Mouse (Mus musculus): ENCODE results near the gene Tead1. TPM values are rescaled to one million over a fixed set of nuclear protein-coding genes. Genes with fewer than 3 reads are reported as not detected.

The Tead1 gene
- total RNA-seq, 2 experiments from 2014 or later = not detected

DNA sequence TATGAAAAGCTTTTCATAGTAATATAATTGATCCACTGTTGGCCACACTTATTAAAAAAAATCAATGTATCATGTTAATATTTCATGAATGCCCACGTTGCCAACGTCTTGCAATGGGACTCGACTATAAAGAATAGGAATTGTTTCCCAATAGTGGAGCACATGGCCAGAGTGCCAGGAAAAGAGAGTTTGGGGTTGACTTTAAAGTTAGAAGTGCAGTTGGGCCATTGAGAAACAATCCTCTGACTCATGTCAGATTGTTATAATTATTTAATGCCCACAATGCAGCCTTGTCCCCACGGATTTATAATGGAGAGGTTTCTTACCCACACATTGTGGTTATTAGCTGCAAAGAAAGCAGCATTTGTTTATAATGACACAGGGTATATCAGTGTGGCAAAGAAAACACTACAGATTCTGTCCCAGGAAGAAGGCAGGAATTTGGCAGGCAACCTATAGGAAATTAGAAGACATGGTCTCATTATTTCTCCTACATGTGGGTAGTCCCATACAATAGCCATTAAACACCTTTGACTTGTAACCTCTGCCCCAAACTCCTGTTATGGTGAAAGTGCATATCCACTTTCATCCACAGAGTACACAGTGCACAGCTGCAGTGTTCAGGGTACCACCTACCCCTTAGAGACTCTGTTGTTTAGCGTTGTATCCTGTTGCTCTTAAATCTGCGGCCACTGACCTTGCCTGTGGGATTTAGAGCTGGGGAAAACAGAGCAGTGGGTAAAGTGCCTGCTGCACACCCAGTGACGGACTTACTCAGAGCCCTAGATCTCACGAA lies 118.6 kb downstream of the Tead1 start:
- no peak for ATAC-seq (replicated peaks; ENCODE audit: low FRiP score, poor library complexity, severe bottlenecking)

DNA sequence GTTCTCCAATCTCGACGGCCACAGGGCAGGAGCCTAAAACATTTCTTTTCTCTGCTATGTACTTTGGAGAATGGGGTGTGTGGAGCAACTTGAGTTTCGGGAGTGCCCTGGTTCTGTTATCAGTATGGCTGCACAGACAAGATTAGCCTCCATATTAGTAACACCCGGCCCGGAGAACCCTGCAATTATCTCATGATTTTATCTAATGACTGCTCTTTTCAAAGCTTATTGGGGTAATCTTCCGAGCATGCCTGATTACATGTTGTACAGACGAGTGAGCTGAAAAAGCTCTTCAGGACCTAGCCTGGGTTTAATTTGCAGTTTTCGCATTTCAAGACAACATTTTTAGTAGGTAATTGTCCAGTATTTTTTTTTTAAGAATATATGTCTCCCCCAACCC lies 122.6 kb downstream of the Tead1 start:
- no peak for ATAC-seq (replicated peaks; ENCODE audit: low FRiP score, poor library complexity, severe bottlenecking)

DNA sequence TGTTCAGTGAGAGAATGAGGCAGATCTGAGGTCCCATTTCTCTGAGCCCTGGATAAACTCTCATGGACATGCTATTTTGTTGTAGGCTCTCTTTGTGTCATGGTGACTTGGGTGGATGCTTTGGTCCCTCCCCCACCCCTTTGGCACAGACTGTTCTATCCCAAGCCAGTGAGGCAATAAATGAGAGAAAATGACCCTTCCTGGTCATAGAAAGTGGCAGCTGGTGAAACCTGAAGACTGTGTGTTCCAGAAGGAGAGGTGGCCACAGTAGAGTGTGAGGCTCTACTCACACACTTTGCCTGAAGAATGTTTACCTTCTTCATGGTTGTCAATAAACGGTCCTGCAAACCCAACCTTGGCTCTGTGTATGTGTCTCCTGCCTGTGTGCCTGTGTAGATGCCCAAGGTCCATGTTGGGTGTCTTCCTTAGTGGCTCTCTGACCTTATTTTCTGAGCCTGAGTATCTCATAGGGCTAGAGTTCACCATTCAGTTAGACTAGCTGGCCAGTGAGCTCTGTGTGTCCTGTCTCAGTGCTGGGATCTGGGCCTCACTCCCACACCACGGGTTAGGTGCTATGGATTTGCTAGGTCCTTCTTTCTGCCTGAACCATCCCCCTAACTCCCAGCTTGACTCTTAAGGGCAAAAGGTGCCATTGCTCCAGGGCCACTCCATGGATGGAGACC lies 127.7 kb downstream of the Tead1 start:
- no peak for ATAC-seq (replicated peaks; ENCODE audit: low FRiP score, poor library complexity, severe bottlenecking)

DNA sequence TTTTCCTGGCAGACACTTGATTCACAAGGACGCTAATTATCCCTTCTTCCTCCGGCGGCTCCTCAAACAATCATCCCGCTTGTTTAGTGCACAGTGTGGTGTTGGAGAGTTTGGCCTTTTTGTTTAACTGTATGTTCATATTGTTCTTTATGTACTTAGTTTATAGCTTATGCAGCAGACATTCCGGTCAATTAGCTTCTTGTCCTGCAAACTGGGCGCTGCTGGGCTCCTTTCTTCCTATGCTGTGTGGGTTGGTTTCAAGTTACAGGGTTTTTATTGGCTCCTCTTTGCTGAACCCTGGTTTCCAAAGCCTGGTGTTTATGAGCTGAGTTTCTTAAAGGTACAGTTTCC lies 128.3 kb downstream of the Tead1 start:
- ATAC-seq (replicated peaks; ENCODE audit: low FRiP score, poor library complexity, severe bottlenecking) = no peak

DNA sequence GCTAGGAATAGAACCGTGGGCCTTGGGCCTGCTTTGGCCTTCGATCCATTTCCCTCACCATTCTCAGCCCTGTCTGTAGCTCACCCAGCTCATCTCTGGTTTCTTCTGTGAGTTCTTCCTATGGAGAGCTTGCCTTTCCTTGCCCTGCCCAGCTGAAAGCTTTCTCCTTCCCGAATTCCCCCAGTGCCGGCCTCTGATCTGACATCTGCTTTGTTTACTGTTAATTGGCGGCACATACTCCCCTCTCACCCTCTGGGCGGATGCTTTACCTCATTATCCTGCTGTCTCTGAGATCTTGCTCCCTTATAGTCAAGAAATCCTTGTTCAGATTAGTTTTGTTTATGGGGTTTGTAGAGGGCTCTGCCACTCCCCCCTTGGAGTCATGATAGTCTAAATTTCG lies 131.6 kb downstream of the Tead1 start:
- ATAC-seq (replicated peaks; ENCODE audit: low FRiP score, poor library complexity, severe bottlenecking) = no peak

DNA sequence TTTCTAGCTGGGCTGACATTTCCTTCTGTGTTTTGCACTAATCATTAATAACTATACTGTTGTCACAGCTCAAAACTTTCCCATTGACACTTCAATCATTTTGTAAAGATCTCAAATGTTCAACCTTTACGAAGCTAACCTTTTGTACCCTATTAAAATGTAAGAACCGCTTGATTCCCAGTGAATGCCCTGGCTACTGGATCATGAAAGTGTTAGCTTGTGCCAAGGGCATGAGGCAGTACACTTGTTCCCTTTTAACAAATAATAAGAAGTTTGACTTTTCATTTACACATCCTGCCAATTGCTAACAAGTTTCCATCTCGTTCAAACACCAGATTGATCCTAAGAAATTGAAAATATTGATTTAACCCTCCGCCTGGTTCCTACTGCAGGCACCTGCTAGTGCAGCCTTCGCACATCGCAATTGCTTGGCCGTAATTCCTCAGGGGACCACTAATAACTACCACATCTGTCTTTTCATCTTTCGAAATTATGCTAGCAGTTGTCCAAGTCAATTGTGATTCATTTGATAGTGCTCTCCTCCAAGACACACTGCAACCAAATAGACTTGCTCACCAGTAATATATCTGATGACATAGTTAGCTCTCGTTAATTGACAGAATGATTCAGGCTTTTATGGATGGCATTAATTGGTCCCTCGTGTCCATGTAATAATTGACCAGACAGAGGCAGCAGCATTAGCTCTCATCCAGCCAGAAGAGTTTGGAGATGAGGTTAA lies 133.1 kb downstream of the Tead1 start:
- ATAC-seq (replicated peaks; ENCODE audit: low FRiP score, poor library complexity, severe bottlenecking) = no peak

DNA sequence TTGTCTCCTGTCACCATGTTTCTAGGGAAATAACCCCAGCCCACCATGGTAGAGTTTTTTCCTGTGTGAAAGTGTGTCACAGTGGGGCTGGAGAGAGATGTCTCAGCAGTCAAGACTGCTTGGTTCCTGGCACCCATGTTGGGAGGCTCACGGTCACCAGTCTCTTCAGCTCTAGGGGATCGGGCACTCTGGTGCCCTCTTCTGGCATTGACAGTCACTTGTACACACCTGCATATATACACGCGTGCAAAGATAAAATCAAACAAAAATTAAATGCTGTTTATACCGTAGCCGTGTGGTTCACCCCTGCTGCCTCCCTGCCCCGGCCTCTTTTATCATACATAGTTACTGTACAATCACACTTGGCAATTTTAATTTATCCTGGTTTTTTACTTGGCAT lies 134.0 kb downstream of the Tead1 start:
- ATAC-seq (replicated peaks; ENCODE audit: low FRiP score, poor library complexity, severe bottlenecking) = no peak

DNA sequence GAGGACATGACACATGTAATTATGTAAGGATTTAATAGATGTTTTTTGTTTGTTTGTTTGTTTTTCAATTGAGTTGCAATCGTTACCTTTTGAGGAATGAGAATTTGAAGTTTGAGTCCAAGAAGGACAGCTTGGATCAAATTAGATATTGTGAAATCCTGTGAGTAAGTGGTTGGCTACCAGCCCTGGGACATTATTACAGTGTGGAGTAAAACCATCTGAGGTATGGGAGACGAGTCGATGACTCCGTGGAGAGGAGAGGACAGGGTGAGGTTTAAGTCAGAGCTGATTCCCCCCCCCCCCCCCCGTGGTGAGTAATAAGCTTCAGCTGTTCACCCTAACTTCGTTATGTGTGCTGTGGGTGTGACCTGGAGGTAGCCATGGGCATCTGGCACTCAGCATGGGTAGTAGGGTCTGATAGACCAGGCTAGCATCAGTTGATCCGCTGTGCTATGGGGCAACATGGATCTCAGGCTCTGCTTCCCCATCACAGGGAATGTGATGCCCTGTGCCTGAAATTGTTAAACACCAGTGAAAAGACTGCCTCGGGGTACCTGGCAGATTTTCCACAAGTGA lies 134.7 kb downstream of the Tead1 start:
- no peak for ATAC-seq (replicated peaks; ENCODE audit: low FRiP score, poor library complexity, severe bottlenecking)

DNA sequence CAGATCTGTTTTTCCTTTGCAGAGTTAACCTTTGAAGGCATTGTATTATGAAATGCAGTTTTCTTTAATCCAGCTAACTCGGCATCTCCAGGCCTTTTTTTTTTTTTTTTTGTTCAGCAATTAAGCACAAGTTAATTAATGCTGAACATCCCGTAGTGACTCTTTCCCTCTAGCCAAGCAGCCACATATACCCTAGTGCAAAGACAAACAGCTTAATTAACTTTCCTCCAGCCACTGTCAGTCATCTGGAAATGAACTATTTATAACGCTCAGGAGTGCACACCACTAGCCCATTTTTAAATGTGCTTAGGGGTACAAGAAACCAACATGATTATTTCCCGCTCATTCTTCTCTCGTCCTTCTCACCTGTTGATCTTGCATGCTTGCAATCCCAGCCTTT lies 136.9 kb downstream of the Tead1 start:
- no peak for ATAC-seq (replicated peaks; ENCODE audit: low FRiP score, poor library complexity, severe bottlenecking)

DNA sequence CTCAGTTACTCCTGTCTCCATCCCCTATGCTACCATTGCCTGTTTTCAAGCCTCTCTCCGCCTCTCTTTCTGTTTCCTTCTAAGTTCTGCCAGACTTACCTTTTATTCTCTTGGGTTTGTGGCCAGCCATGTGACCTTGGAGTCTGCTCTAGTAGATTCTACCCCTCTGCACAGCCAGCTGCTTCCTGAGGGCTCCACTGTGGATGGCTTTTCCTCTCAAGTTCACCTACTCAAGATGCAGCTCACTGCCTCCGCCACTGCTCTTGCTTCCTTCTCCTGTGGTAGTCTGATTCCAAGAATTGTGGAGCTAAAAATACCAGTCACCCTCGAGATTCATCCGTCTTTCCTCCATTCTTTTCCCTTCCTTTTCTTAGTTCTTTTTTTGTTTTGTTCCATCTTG lies 140.7 kb downstream of the Tead1 start:
- no peak for ATAC-seq (replicated peaks; ENCODE audit: low FRiP score, poor library complexity, severe bottlenecking)

DNA sequence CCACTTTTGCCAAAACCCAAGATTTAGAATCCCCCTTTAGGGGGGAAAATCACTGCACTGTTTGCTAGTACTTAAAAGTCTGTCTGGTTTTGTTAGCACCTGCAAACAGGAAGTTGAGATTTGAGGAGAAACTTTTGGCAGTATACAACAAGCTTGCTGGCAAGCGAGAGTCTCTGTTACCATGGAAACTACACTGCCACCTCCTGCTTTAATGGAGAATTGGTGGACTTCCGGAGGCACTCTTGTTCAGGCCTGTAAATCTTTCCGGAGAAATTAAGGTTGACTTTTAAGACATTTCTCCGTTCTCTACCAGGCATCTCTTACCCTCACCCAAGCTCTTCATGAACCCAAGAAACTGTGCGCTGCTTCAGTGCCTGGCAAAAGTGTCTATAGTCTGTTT lies 143.8 kb downstream of the Tead1 start:
- ATAC-seq (replicated peaks; ENCODE audit: low FRiP score, poor library complexity, severe bottlenecking) = no peak

DNA sequence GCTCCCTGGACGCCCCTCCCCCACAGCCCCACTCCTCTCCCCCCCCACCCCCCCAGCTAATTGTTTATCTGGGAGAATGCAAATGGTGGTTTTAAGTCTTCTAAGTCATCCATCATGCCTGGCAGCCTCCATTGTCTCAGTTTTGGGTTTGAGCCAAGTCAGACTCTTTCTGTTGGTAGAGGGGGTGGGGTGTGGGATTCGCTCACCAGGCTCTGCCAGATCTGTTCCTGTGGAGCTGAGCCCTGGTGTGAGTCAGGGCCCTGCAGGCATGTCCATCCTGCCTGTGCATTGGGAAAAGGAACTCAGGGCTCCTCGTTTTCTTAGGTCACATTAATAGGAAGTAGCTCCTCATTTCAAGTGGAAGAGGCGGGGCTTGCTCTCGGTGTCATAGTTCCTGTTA lies 144.5 kb downstream of the Tead1 start:
- no peak for ATAC-seq (replicated peaks; ENCODE audit: low FRiP score, poor library complexity, severe bottlenecking)

DNA sequence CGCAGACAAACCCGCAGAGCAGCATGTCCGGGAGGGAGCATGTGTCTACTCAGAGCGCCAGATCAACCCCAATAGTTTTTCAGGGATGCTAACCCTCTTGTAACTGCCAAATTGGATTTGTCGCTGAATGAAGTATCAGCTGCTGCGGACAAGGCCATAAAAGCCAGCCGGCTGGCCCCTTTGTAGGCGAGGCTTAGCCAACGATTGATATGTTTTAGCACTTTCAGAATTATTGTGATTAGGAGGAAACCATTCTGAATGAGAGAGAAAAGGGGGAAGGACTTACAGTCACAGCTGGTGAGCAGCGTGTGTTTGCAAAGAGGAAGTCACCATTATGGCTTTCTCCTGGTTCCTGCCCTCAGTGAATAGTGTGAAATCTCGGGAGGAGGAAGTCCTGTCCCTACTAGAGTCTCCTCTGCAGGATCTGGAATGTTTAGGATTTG lies 146.2 kb downstream of the Tead1 start:
- no peak for ATAC-seq (replicated peaks; ENCODE audit: low FRiP score, poor library complexity, severe bottlenecking)

DNA sequence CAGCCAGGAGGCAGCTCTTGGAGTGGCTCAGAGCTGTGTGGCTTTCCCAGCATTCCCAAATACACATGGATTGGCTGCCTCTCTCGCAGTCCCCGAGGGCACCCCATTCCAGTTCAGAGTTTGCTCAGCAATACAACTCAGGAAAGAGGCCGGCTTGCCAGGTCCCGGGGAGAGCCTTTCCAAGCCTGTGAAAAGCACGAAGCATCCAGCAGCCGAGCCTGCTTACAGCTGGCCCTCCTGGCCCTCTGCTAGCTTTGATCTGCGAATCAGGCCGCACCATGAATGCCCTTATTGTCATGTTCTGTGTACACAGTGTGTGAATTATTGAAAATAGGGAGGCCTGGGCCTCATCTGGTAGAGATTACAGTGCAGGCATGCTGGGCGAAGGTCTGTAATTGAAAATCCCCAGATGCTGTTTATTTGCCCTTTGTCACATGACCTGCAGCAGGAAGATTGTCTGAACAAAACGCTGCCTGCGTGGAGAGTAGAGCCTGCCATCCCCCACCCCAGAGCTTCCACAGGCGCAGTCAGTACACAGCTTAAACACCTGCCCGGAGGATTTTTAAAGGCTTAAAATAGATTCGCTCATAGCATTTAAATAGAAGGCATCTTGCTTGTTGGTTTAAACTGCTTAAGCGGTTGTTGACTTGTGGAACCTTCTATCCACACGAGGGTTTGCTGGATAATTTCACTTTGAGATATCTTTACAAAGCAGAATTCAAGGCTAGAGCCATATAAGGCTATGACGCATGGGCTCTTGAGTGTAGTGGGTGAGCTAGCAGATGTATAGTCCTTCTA lies 147.2 kb downstream of the Tead1 start:
- no peak for ATAC-seq (replicated peaks; ENCODE audit: low FRiP score, poor library complexity, severe bottlenecking)

DNA sequence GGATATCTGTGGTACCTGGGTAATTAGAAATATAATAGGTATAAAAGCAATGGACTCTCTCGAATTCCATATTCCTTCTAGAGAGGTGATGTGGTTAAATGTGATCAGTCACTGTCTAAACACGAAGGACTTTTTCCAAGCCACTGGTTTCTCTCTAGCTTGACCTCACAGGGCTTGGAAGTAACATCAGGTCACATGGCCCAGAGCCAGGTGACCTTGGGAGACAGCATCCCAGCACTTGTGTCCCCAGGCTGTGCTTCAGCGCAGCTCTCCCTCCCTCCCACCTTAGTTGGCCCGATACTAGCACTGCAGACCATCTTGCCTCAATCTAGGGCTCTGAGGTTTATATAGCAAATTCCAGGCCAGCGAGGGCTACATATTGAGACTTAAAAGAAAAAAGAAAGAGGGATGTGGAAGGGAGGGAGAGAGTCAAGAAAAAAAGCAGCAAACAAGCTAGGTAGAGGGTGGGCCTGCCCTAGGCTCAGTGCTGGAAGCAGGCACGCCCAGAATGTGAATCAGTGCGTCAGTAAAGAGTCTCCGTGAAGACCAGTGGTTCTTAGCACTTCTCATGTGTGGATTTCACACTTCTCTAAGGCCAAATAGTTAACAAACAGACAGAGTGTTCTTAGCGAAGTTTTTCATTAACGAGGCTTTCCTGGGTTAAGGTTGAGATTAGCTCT lies 149.0 kb downstream of the Tead1 start:
- ATAC-seq (replicated peaks; ENCODE audit: low FRiP score, poor library complexity, severe bottlenecking) = no peak

DNA sequence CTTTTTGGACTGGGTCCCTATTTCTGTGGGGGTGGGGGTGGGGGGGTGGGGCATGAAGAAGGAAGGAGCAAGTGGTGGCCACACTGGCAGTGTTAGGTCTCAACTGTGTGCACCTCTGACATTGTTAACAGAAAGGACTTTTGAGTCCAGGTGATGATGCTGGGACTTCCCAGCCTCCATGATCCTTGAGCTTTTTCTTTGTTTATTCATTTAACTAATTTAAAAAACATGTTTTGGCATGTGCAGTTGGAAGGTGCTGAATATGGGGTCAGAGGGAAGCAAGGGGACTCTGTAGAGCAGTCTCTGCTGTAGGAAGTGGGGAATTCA lies 149.5 kb downstream of the Tead1 start:
- ATAC-seq (replicated peaks; ENCODE audit: low FRiP score, poor library complexity, severe bottlenecking) = no peak

DNA sequence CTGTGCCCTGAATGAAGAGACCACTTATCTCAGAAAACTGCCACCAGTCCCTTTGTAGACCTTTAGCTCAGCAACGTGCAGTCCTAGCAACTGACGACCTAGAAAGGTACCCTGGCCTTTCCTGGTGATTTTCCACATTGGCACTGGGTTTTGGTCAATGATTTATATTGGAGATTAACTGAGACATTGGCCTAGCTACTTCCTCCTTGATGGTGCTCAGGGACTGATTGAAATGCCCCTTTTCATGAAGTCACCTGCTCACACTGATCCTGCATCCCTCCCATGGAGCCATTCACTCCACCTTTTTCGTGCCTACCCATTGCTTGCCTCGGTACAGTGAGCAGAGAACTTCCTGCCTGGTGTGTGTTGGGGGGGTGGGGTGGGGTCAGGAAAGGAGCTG lies 151.8 kb downstream of the Tead1 start:
- ATAC-seq (replicated peaks; ENCODE audit: low FRiP score, poor library complexity, severe bottlenecking) = no peak

DNA sequence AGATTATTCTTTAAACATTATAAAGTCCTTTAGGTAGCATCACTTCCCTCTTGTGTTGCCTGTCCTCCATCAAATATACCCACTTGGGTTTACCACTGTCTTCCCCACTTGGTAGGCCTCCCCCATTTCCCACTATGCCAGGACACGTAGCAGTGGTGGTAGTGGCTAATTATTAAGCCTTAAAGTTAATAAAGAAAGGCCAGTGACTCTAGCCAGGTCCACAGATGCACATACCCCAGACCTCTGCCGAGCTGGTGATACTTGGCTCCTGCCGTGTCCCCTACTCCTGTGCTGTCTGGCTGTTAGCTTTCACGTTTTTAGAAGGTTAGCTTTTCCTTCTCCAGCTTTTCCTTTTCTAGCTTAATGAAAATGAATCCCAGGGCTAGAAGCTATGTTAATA lies 152.3 kb downstream of the Tead1 start:
- no peak for ATAC-seq (replicated peaks; ENCODE audit: low FRiP score, poor library complexity, severe bottlenecking)

DNA sequence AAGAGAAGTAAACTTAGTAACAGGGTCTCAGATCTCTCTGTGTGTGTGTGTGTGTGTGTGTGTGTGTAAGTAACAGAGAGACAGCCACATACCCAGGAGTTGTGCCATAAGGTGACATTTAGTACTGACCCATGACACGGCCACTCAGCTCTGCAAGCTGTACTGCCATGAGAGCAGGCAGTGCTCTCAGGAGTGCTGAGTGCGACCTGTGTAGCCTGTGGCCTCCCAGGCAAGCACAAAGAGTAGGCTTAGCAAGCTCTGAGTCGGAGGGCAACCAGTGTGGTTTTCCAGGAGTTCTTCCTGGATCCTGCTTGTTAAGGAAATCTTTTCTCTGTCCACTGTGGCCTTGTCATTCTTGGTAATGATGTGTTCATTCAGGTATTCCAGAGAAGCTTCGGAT lies 154.0 kb downstream of the Tead1 start:
- no peak for ATAC-seq (replicated peaks; ENCODE audit: low FRiP score, poor library complexity, severe bottlenecking)
